9 mouse cellular contexts compared by ENCODE assay signal in genomic region chr17:25841117-25841880, GRCm38 (mm10). TPM values are rescaled to one million over a fixed set of nuclear protein-coding genes. Genes with fewer than 3 reads are reported as not detected.
A peak's percentile ranks its signal among the peaks of the same experiment; 100 is the strongest.
DNase-seq lines count a peak whose midpoint lies in the region; ATAC-seq lines count a peak whose summit lies in the region.
"Had no signal": no experiment of that assay in that cellular context is flagged by ENCODE, and none has a peak within 500 bp of the region (broad histone marks: within the 10 kb centered on the region; RNA-seq: fewer than 3 reads in every experiment).

Gene Gm20683, minus strand, starts transcription at chr17:25841763.

- no peak for DNase-seq in adrenal gland, adult 8-10 months
- DNase-seq in adrenal gland, postnatal 36 days: no peak
- DNase-seq in hindbrain, embryonic 14.5 days (ENCODE audit: low spot score): no peak
- DNase-seq in neural tube, embryonic 10.5 days (ENCODE audit: extremely low spot score, low spot score): no peak
- peak; percentile 14 for DNase-seq in naive thymus-derived CD4-positive, alpha-beta T cell, adult 2 months (ENCODE audit: low read depth)
- no peak for DNase-seq in heart, postnatal 4 days

- H3K36me3 ChIP-seq in hindbrain, embryonic 13.5 days: peaks cover 50% of the 10 kb centered on the region
- peaks cover 53% of the 10 kb centered on the region for H3K36me3 ChIP-seq in hindbrain, embryonic 14.5 days (replicated peaks; ENCODE audit: control insufficient read depth, insufficient read depth)
- H3K36me3 ChIP-seq in neural tube, embryonic 14.5 days (ENCODE audit: control insufficient read depth, insufficient read depth, low read length): peaks cover 28% of the 10 kb centered on the region

- H3K27ac ChIP-seq in hindbrain, embryonic 13.5 days: no peak within 1 kb of the TSS
- no peak within 1 kb of the TSS for H3K27ac ChIP-seq in hindbrain, embryonic 14.5 days
- no peak within 1 kb of the TSS for H3K27ac ChIP-seq in neural tube, embryonic 14.5 days (ENCODE audit: low read depth, low read length)
- H3K27ac ChIP-seq: stomach, embryonic 15.5 days had no signal

- peaks cover 47% of the 10 kb centered on the region for H3K4me1 ChIP-seq in hindbrain, embryonic 13.5 days (replicated peaks)
- peaks cover 28% of the 10 kb centered on the region for H3K4me1 ChIP-seq in hindbrain, embryonic 14.5 days (replicated peaks; ENCODE audit: control insufficient read depth, insufficient read depth, low read length)
- peaks cover 24% of the 10 kb centered on the region for H3K4me1 ChIP-seq in neural tube, embryonic 14.5 days (ENCODE audit: control insufficient read depth, insufficient read depth, low read length)

- no peak for ATAC-seq in hindbrain, embryonic 13.5 days (ENCODE audit: low FRiP score)
- no peak for ATAC-seq in hindbrain, embryonic 14.5 days (ENCODE audit: low FRiP score)
- no peak for ATAC-seq in neural tube, embryonic 14.5 days (ENCODE audit: low read depth)

- 0 out of 2 replicates have a peak within 1 kb of the TSS, but pooled peaks have one; percentile 4 for H3K9ac ChIP-seq in hindbrain, embryonic 13.5 days
- no peak within 1 kb of the TSS for H3K9ac ChIP-seq in hindbrain, embryonic 14.5 days
- H3K9ac ChIP-seq in neural tube, embryonic 14.5 days (replicated peaks; ENCODE audit: low read depth, low read length): no peak within 1 kb of the TSS

- H3K27me3 ChIP-seq in hindbrain, embryonic 13.5 days: no peaks in the 10 kb centered on the region
- H3K27me3 ChIP-seq in hindbrain, embryonic 14.5 days (ENCODE audit: control insufficient read depth, insufficient read depth, low read length): no peaks in the 10 kb centered on the region
- H3K27me3 ChIP-seq in neural tube, embryonic 14.5 days (ENCODE audit: control insufficient read depth, insufficient read depth, low read length): no peaks in the 10 kb centered on the region
- H3K27me3 ChIP-seq: stomach, embryonic 15.5 days had no signal

- 94% methylated on average over 22 of the region's 22 CpGs for WGBS in hindbrain, embryonic 13.5 days
- 97% methylated on average over 22 of the region's 22 CpGs for WGBS in hindbrain, embryonic 14.5 days
- 95% methylated on average over 22 of the region's 22 CpGs for WGBS in neural tube, embryonic 14.5 days

- H3K4me2 ChIP-seq in hindbrain, embryonic 13.5 days: no peak within 1 kb of the TSS
- H3K4me2 ChIP-seq in hindbrain, embryonic 14.5 days (replicated peaks): no peak within 1 kb of the TSS
- H3K4me2 ChIP-seq in neural tube, embryonic 14.5 days (ENCODE audit: low read depth, low read length): no peak within 1 kb of the TSS

- H3K9me3 ChIP-seq in hindbrain, embryonic 13.5 days: no peaks in the 10 kb centered on the region
- H3K9me3 ChIP-seq in hindbrain, embryonic 14.5 days (ENCODE audit: control insufficient read depth, low read length): no peaks in the 10 kb centered on the region
- no peaks in the 10 kb centered on the region for H3K9me3 ChIP-seq in neural tube, embryonic 14.5 days (ENCODE audit: control insufficient read depth, low read length)
- H3K9me3 ChIP-seq: stomach, embryonic 15.5 days had no signal

- H3K4me3 ChIP-seq in hindbrain, embryonic 13.5 days: no peak within 1 kb of the TSS
- H3K4me3 ChIP-seq in hindbrain, embryonic 14.5 days (replicated peaks; ENCODE audit: low read length): no peak within 1 kb of the TSS
- no peak within 1 kb of the TSS for H3K4me3 ChIP-seq in neural tube, embryonic 14.5 days (ENCODE audit: low read depth, low read length)

RNA-seq across cellular contexts. Expression of gene Gm20683, which starts in this region (rescaled TPM):
- total RNA-seq in adrenal gland, adult 8-10 months (2022): 10 to 100 TPM in 3 of 4 experiments, 1 to 10 TPM in 1; 7.3 to 36.4 (median 20.8) TPM
- 10 to 100 TPM in 1 of 2 experiments, 1 to 10 TPM in 1; 9.5 to 13.3 TPM for total RNA-seq in adrenal gland, postnatal 36 days (2021)
- 8.1 and 8.5 TPM in 2 replicates for polyA plus RNA-seq in hindbrain, embryonic 13.5 days (2015; fragmentation: Nextera tagmentation; extraction: Ambion mirVana)
- polyA plus RNA-seq in hindbrain, embryonic 14.5 days (2014; fragmentation: Nextera tagmentation; extraction: Ambion mirVana): 8.7 and 9.3 TPM in 2 replicates
- polyA plus RNA-seq in neural tube, embryonic 14.5 days (2014; fragmentation: Nextera tagmentation; extraction: Ambion mirVana): 8.2 and 10.6 TPM in 2 replicates
- 1 to 10 TPM; 1.8 to 2.6 TPM for total RNA-seq in heart, postnatal 4 days (2021)
